Mouse (Mus musculus) telencephalon, adult 2 months (tissue): ENCODE measurements around the gene Nkapl.

Experiments
- DNase-seq: peaks from one replicate; pipeline ENCODE4 v3.0.0-alpha.2; 2011; ENCODE audit warnings: low read depth, low spot score

Nkapl gene

GRCm38 (mm10) chr13:21435476-21435875 is 32.8 kb downstream of the Nkapl start:
- no peak for DNase-seq

GRCm38 (mm10) chr13:21427631-21428030 is 40.7 kb downstream of the Nkapl start:
- DNase-seq = no peak

DNA sequence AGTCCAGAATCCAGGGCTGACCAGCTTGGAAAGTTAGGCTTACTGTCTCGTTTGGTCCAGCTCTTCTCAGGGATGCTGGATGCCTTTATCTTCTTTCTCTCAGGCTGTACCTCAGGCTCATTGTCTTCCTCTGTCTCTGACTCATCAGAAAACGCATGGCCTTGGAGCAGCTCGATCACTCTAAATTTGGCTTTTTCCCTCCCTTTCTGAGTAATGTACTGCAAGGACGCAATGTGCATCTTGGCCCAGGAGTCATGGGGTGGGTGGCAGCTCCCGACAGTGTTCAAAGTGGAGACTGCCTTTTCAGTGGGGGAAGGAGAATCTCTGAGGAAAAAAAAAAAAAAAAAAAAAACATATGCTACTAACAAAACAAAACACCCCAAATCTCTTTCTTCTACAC is 45.0 kb downstream of the Nkapl start:
- DNase-seq = peak; percentile 19

DNA sequence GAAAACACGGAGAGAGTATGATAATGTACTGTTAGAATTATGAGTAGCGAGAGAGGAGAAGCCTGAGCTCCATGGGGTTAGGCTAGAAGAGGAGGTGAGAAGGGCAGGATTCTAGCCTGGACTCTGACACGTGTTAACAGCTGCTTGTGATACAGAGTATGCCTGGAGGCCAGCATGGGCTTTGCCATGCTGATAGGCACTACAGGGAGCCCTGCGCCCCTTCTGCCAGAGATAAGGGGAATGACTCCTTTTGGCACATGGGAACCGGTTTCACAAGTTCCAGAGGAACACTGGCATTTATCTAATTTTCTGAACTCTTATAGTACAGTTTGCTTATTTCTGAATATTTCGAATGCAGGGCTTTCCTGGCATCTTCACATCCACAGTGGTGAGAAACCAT is 49.4 kb downstream of the Nkapl start:
- no peak for DNase-seq

DNA sequence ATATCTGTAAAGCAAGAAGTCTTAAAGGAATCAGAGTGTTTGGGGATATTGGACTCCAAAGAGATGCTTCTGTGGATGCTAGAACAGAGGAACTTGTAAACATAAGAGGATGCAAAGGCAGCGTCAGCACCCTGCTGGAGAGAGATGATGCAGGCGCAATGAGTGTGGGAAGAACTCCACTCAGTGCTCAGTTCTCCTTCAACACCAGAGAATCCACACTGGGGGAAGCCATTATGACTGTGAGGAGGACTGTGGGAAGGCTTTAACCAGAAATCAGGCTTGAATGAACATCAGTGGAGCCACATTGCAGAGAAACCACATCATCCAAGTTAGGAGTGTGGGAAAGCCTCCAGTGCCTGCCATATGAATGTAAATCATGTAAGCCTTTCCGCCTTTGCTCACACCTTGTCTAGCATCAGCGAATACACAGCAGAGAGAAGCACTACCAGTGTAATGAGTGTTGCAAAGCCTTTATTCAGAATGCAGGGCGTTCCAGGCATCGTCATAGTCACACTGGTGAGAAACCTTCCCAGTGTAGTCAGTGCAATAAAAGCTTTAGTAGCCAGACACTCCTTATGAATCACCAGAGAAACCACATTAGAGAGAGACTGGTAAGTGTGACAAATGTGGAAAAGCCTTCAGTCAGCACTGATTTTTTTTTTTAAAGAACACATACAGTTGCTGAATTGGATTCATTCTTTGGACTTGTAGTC is 50.9 kb downstream of the Nkapl start:
- peak; percentile 29 for DNase-seq
